Mouse (Mus musculus) forebrain, embryonic 10.5 days (tissue): ENCODE data around the gene Lin52. TPM values are rescaled to one million over a fixed set of nuclear protein-coding genes. Genes with fewer than 3 reads are reported as not detected.

Experiments
- polyA plus RNA-seq: library from polyadenylated mRNA; unstranded; fragments of >200 nt; fragmentation: Nextera tagmentation; extraction: Ambion mirVana; gene quantifications from 2 replicates; pipeline ENCODE4 v1.2.1, GENCODE M21; 2016

The Lin52 gene
- polyA plus RNA-seq, 1 experiment from 2014 or later, result 31.1 TPM

Other genes starting within 250 kb of the Lin52 start
- 7.0 and 8.7 TPM in 2 replicates for gene Elmsan1, start 232.5 kb upstream of the Lin52 start, polyA plus RNA-seq
- 17.7 and 18.2 TPM in 2 replicates for gene Ptgr2, start 166.2 kb upstream of the Lin52 start, polyA plus RNA-seq
- 119 and 120 TPM in 2 replicates for gene Zfp410, start 134.6 kb upstream of the Lin52 start, polyA plus RNA-seq
- 46.8 and 49.2 TPM in 2 replicates for gene Coq6, start 89.8 kb upstream of the Lin52 start, polyA plus RNA-seq
- gene Fam161b, start 89.6 kb upstream of the Lin52 start, polyA plus RNA-seq, result 4.7 and 5.6 TPM in 2 replicates
- 9.9 and 10.3 TPM in 2 replicates for gene Entpd5, start 42.4 kb upstream of the Lin52 start, polyA plus RNA-seq
- 0.92 and 0.98 TPM in 2 replicates for gene Bbof1, start 42.4 kb upstream of the Lin52 start, polyA plus RNA-seq
- 23.9 and 25.6 TPM in 2 replicates for gene Rnf113a2, start 34.2 kb upstream of the Lin52 start, polyA plus RNA-seq
- gene Aldh6a1, start 418 bp upstream of the Lin52 start, polyA plus RNA-seq, result 15.0 and 16.2 TPM in 2 replicates
- 1.2 and 2.2 TPM in 2 replicates for gene Vsx2, start 118.3 kb downstream of the Lin52 start, polyA plus RNA-seq
- 12.7 and 12.8 TPM in 2 replicates for gene Abcd4, start 166.0 kb downstream of the Lin52 start, polyA plus RNA-seq
- gene Vrtn, start 189.6 kb downstream of the Lin52 start, polyA plus RNA-seq, result not detected in 2 replicates
- gene Syndig1l, start 247.4 kb downstream of the Lin52 start, polyA plus RNA-seq, result 0.10 and 0.15 TPM in 2 replicates